Mouse (Mus musculus) testis, adult 2 months (tissue): ENCODE measurements around the gene Klhl25. TPM values are rescaled to one million over a fixed set of nuclear protein-coding genes. Genes with fewer than 3 reads are reported as not detected.
"Not testable (repeated sequence)": the region's sequence is repeated elsewhere in the genome, so short reads cannot be mapped to it uniquely, and the experiment has no call there.

Experiments
- H3K27ac ChIP-seq: fragments of 200-500 bp; 2 replicates; pipeline ENCODE4 v1.5.1; 2012; ENCODE audit warnings: low read depth, low read length; ENCODE audit not compliant: control insufficient read depth, insufficient read depth
- H3K27me3 ChIP-seq: fragments of 200-500 bp; 2 replicates; pipeline ENCODE4 v1.6.1; 2012; ENCODE audit warnings: mild to moderate bottlenecking, low read length, moderate library complexity; ENCODE audit not compliant: control insufficient read depth, insufficient read depth
- H3K36me3 ChIP-seq: fragments of 200-500 bp; 2 replicates; pipeline ENCODE4 v1.6.1; 2012; ENCODE audit warnings: mild to moderate bottlenecking, low read length; ENCODE audit not compliant: control insufficient read depth, insufficient read depth
- H3K4me1 ChIP-seq: fragments of 200-500 bp; 2 replicates; pipeline ENCODE4 v1.6.1; 2012; ENCODE audit warnings: low read length; ENCODE audit not compliant: control insufficient read depth, insufficient read depth
- H3K4me3 ChIP-seq: fragments of 200-500 bp; 2 replicates; pipeline ENCODE4 v1.5.1; 2012; ENCODE audit warnings: low read depth, mild to moderate bottlenecking, low read length, moderate library complexity, mixed read lengths; ENCODE audit not compliant: control insufficient read depth
- CTCF ChIP-seq: fragments of 200-500 bp; IDR thresholded peaks from 2 replicates; pipeline ENCODE4 v1.5.1; 2012; ENCODE audit warnings: low read depth, mild to moderate bottlenecking, inconsistent platforms, low read length, moderate library complexity; ENCODE audit not compliant: control insufficient read depth, insufficient read depth, insufficient replicate concordance
- POLR2A ChIP-seq: fragments of 200-500 bp; IDR thresholded peaks from 2 replicates; pipeline ENCODE4 v1.6.1; 2012; ENCODE audit warnings: low read depth, mild to moderate bottlenecking, inconsistent platforms, low read length, moderate library complexity; ENCODE audit not compliant: control insufficient read depth
- polyA plus RNA-seq: library from polyadenylated mRNA; depleted of rRNA; stranded (reverse); fragments of >200 nt; gene quantifications from 2 replicates; pipeline ENCODE4 v1.2.3, GENCODE M21; 2012

Gene Klhl25
- polyA plus RNA-seq, 1 experiment = 46.7 TPM

DNA sequence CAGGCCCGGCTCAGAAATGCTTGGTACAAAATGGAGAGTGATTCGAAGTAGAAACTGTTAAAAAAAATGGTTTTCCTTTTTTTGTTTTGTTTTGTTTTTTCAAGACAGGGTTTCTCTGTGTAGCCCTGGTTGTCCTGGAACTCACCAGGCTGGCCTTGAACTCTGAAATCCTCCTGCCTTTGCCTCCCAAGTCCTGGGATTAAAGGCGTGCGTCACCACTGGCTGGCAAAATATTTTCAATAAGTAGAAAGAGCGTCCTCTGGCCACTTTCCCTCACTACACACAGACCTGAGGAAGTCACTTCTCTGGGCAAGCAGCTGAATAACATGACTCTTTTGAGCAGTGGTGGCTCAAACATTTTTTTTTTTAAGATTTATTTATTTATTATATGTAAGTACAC is 19.6 kb upstream of the Klhl25 start:
- Histone ChIP-seq H3K36me3 (no peaks in the 10 kb centered on the region), H3K27ac (no peak overlapping the region), H3K4me1 (peaks cover 3% of the 10 kb centered on the region; the same call in 1 of the 2 replicates), H3K4me3 (no peak overlapping the region), H3K27me3 (no peaks in the 10 kb centered on the region)
- TF ChIP-seq CTCF (no peak), POLR2A (no peak)

DNA sequence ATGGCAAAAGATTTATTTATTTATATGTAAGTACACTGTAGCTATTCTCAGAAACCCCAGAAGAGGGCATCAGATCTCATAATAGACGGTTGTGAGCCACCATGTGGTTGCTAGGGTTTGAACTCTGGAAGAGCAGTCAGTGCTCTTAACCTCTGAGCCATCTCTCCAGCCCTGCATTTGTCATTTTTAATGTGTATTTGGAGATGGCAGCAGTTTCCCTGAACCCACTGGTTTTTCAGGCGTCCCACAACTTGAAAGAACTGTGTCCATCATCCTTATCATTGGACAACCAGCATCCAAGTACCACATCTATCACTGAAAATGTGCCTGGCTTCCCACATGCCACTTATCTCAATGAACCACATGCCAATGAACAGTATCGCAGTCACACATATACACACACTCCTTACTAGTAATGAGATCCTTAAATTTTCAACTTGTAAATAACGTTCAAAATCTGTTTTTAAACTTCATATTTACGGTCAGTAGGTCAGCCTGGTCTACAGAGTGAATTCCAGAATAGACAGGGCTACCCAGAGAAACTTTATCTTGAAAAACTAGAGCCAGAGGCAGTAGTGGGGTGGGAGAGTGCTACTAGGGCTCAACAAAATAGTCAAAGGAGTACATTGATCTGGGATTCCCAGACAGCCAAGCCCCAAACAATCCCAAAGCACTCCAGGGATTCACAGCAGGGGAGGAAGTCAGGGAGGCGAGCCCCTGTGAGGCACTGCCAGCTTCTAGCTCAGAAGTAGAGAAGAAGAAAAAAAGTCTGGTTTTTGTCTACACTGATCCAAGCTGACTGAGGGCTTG is 17.7 kb upstream of the Klhl25 start:
- Histone ChIP-seq H3K36me3 (no peaks in the 10 kb centered on the region), H3K4me3 (no peak overlapping the region), H3K27me3 (no peaks in the 10 kb centered on the region), H3K27ac (no peak overlapping the region), H3K4me1 (peaks cover 3% of the 10 kb centered on the region; the same call in 1 of the 2 replicates)
- no peak for TF ChIP-seq CTCF
- no peak for TF ChIP-seq POLR2A

DNA sequence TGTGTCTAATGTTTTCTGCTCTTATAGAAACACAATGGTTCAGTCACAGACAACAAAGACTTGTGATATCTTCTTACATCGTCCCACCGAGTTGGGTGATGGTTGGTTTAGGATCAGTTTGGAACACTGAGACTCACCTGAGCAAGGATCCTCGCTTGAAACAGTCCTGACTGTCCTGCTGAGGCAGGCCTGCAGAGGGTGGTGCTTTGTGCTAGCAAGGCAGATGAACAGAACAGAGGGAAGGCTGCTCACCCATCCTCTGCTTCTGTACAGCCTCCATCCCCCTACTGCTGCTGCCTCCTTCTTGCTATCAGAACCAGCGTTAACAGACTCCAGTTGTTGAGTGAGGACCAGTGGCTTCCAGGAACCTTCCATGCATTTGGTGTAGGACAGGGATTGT is 14.2 kb upstream of the Klhl25 start:
- H3K27me3 ChIP-seq, H3K36me3 ChIP-seq, H3K4me3 ChIP-seq, H3K27ac ChIP-seq, H3K4me1 ChIP-seq: not testable (repeated sequence)

DNA sequence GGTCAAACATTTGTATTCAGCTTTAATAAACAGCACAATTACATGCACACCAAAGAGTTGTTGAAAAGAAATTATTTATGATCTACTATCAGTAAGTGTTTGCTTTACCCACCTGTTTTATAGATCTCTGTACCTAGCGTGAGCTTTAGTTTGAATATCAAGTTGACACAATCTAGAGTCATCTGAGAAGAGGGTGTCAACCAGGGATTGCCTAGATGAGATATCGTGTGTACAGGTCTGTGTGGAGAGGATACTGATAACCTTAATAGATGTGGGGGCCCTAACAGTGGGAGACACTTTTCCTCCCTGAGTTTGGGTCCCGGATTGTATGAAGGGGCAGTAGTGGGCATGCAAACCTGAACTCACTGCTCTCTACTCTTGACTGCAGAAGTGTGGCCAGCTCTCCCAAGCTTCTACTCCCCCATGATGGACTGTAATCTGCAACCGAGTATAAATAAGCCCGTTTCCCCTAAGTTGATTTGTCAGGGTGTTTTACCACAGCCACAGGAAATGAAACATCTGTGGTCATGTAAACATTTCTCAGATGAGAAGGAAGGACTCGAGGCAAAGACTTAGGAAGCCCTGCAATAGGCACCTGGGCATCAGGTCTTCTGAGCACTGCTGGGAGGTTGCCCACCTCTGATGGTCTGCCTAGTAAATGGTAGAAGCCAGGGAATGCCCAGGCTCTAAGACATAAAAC is 13.0 kb upstream of the Klhl25 start:
- H3K4me3 ChIP-seq, H3K27me3 ChIP-seq, H3K4me1 ChIP-seq, H3K36me3 ChIP-seq, H3K27ac ChIP-seq: not testable (repeated sequence)

DNA sequence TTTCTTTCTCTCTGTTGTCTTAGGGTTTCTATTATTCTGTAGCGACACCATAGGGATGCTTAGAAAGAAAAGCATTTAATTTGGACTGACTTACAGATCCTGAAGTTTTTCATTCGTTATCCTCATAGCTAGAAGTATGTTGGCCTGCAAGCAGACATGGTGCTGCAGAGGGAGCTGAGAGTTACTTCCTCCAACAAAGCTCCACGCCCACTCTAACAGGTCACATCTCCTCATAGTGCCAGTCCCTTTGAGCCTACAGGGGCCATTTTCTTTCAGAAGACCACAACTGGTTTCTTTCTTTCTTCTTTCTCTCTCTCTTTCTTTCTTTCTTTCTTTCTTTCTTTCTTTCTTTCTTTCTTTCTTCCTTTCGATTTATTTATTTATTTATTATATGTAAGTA is 8.0 kb upstream of the Klhl25 start:
- TF ChIP-seq POLR2A = no peak
- TF ChIP-seq CTCF = no peak
- no peaks in the 10 kb centered on the region for H3K36me3 ChIP-seq
- no peak overlapping the region for H3K27ac ChIP-seq

DNA sequence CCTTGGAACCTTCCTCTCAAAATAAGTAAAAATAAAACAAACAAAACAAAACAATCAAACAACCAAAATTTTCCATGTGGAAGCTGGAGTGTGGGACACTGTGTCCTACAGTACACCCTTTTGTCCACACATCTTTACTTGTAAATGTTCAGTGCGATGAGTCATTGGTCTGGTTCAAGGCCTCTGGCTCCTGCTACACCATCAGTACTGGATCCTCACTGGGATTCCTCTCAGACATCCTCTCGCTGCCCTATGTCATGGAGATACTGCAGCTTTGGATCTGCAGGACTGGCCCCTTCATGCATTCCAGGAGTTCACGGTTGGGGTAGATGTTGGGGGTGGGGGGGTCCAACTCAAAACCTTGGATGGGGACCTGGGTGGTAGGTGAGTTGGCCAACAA is 5.8 kb upstream of the Klhl25 start:
- Histone ChIP-seq H3K36me3 (no peaks in the 10 kb centered on the region), H3K4me3 (no peak overlapping the region), H3K4me1 (no peaks in the 10 kb centered on the region; the same call in 1 of the 2 replicates), H3K27me3 (no peaks in the 10 kb centered on the region), H3K27ac (no peak overlapping the region)
- TF ChIP-seq POLR2A (no peak), CTCF (no peak)

More for the DNA sequence above, 8.0 kb upstream of the Klhl25 start:
- no peaks in the 10 kb centered on the region for H3K27me3 ChIP-seq
- H3K4me3 ChIP-seq = no peak overlapping the region
- H3K4me1 ChIP-seq = no peaks in the 10 kb centered on the region

DNA sequence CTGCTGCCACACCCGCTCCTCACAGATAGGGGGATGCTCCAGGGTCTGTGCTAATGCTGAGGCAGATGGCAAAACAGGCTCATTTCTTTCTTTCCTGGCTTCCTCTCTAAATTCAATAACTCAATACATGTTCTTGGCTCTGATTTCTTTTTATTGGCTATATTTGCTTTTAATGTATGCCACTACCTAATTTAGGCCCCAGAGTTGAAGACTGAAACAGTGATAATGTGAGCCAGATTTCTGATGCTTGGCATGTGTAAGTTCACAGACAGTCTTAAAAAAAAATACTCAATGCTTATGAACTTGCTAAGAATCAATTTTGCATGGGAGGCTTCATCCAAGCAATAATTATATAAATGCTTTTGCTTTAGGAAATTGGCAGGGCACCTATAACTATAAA is 2.2 kb upstream of the Klhl25 start:
- Histone ChIP-seq H3K4me1 (peaks cover 7% of the 10 kb centered on the region), H3K36me3 (no peaks in the 10 kb centered on the region), H3K27me3 (no peaks in the 10 kb centered on the region), H3K27ac (no peak overlapping the region), H3K4me3 (no peak overlapping the region)
- TF ChIP-seq CTCF (no peak), POLR2A (no peak)
